Mouse (Mus musculus) limb, embryonic 13.5 days (tissue): ENCODE results near the gene Slc29a1. TPM values are rescaled to one million over a fixed set of nuclear protein-coding genes. Genes with fewer than 3 reads are reported as not detected.

Experiments
- ATAC-seq: fragments of 200-750 bp; cut with Nextera tagmentation; 2 replicates; pipeline ENCODE4 v1.8.0; 2017; ENCODE audit warnings: low read depth, moderate number of reproducible peaks, moderate TSS enrichment; ENCODE audit not compliant: low FRiP score
- H3K27ac ChIP-seq: fragments of 300-500 bp; sonication (generic); 2 replicates; pipeline ENCODE4 v1.5.1; 2015; ENCODE audit warnings: inconsistent platforms, mild to moderate bottlenecking, moderate library complexity
- H3K27me3 ChIP-seq: fragments of 300-500 bp; sonication (generic); 2 replicates; pipeline ENCODE4 v1.6.1; 2015; ENCODE audit warnings: mild to moderate bottlenecking, inconsistent platforms
- H3K36me3 ChIP-seq: fragments of 300-500 bp; sonication (generic); 2 replicates; pipeline ENCODE4 v1.6.1; 2015; ENCODE audit warnings: inconsistent platforms, mild to moderate bottlenecking, moderate library complexity
- H3K4me1 ChIP-seq: fragments of 300-500 bp; sonication (generic); 2 replicates; pipeline ENCODE4 v1.6.1; 2015; ENCODE audit warnings: inconsistent platforms
- H3K4me2 ChIP-seq: fragments of 300-500 bp; sonication (generic); replicated peaks from 2 replicates; pipeline ENCODE4 v1.6.1; 2015; ENCODE audit warnings: inconsistent platforms, mild to moderate bottlenecking, moderate library complexity
- H3K4me3 ChIP-seq: fragments of 300-500 bp; sonication (generic); 2 replicates; pipeline ENCODE4 v1.5.1; 2015; ENCODE audit warnings: moderate library complexity, mild to moderate bottlenecking, inconsistent platforms
- H3K9ac ChIP-seq: fragments of 300-500 bp; sonication (generic); 2 replicates; pipeline ENCODE4 v1.6.1; 2015; ENCODE audit warnings: mild to moderate bottlenecking, inconsistent platforms
- H3K9me3 ChIP-seq: fragments of 300-500 bp; sonication (generic); 2 replicates; pipeline ENCODE4 v1.6.1; 2016; ENCODE audit warnings: inconsistent platforms
- WGBS: fragments of 180-500 bp; shearing (Covaris S2); methylation state at CpG from one replicate; pipeline ENCODE4 v1.1.7; 2015; 5-methylcytosine and 5-hydroxymethylcytosine counted together
- polyA plus RNA-seq: library from polyadenylated mRNA; unstranded; fragments of >200 nt; fragmentation: Nextera tagmentation; extraction: Ambion mirVana; gene quantifications from 2 replicates; pipeline ENCODE4 v1.2.1, GENCODE M21; 2015

Gene Slc29a1
- polyA plus RNA-seq, 1 experiment from 2014 or later = 83.4 TPM

DNA sequence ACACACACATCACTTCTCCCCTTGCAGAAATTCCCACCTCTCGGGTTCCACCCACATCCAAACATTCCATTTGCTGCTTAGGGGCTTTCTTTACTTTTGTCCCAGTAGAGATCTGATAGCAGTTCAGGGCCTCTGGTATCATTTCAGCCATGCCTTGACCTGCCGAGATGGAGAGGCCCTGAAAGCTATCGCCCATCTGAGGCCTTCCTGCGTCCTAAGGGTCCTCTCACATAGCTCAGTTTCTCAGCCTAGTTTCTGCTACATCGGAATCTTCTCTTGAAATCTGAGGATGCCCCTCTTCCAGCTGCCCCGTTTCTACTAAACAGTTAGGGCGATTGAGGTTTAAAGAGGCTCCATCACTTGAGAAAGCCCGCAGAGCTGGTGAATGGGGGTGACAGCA is 5.2 kb downstream of the Slc29a1 start:
- Histone ChIP-seq H3K4me2 (peak overlapping the region; percentile 99), H3K27me3 (peaks cover 24% of the 10 kb centered on the region), H3K4me1 (peaks cover 73% of the 10 kb centered on the region), H3K9me3 (no peaks in the 10 kb centered on the region), H3K36me3 (peaks cover 7% of the 10 kb centered on the region), H3K9ac (0 out of 2 replicates have a peak overlapping the region, but pooled peaks have one; percentile 19), H3K4me3 (peak overlapping the region; percentile 61), H3K27ac (no peak overlapping the region)
- 45% methylated on average over 8 of the region's 8 CpGs for WGBS
- ATAC-seq = no peak

GRCm38 (mm10) chr17:45593479-45593878 is 5.9 kb downstream of the Slc29a1 start:
- no peak for ATAC-seq
- H3K9ac ChIP-seq = peak overlapping the region; percentile 35; the same call in 1 of the 2 replicates
- H3K27me3 ChIP-seq = peaks cover 24% of the 10 kb centered on the region
- H3K9me3 ChIP-seq = no peaks in the 10 kb centered on the region
- no peak overlapping the region for H3K27ac ChIP-seq
- H3K4me1 ChIP-seq = peaks cover 72% of the 10 kb centered on the region
- WGBS = 30% methylated on average over 8 of the region's 8 CpGs
- H3K4me3 ChIP-seq = peak overlapping the region; percentile 61
- H3K36me3 ChIP-seq = peaks cover 14% of the 10 kb centered on the region
- H3K4me2 ChIP-seq = peak overlapping the region; percentile 99

GRCm38 (mm10) chr17:45592606-45593431 is 6.6 kb downstream of the Slc29a1 start:
- 53% methylated on average over 8 of the region's 8 CpGs for WGBS
- Histone ChIP-seq H3K27ac (peak overlapping the region; percentile 6; the same call in 1 of the 2 replicates), H3K9ac (peak overlapping the region; percentile 51), H3K27me3 (peaks cover 24% of the 10 kb centered on the region), H3K36me3 (peaks cover 21% of the 10 kb centered on the region), H3K4me3 (peak overlapping the region; percentile 61), H3K4me2 (peak overlapping the region; percentile 99), H3K9me3 (no peaks in the 10 kb centered on the region), H3K4me1 (peaks cover 68% of the 10 kb centered on the region)
- ATAC-seq = no peak

DNA sequence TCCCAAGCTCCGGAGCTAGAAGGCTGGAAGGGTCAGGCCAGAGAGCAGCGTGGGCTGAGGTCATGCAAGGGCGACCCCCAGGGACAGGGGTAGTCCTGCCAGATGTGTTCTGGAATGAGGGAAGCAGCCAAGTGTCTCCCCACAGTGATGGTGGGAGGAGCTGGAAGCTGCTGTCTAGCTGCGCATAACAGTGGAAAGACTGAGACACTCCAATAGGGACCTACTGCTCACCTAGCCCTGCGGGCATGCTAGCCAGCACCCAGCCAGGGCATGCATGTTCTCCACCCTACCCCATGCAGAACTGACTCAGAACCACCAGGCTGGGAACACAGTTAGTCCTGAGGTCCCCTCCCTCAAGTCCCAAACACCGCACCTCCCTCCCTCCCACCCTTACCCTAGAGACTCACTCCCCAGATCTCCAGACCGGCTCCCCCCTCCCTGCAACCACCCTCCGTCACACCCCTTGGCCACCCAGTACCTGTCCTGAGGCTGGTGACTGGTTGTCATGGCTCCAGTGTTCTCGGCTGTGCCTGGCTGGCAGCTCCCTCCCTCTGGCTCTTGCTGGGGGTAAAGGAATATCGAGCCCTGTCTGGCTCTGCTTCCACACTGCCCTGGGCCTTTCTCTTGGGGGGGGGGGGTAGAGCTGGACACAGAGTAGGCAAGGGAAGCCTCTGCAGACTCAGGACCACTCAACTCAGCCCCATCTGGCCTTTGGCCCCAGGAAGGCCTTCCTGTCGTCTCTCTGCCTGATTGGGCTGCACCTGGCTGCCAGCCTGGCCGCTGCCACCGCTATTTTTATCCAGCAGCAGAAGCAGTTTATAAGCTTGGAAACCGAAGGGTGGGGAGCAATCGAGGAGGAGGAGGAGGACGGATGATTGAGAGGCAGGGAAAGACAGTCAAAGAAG is 7.5 kb downstream of the Slc29a1 start:
- no peak for ATAC-seq
- peaks cover 64% of the 10 kb centered on the region for H3K4me1 ChIP-seq
- H3K36me3 ChIP-seq = peaks cover 29% of the 10 kb centered on the region
- peak overlapping the region; percentile 51 for H3K9ac ChIP-seq
- peak overlapping the region; percentile 8; the same call in 1 of the 2 replicates for H3K4me3 ChIP-seq
- peaks cover 24% of the 10 kb centered on the region for H3K27me3 ChIP-seq
- H3K9me3 ChIP-seq = no peaks in the 10 kb centered on the region
- peak overlapping the region; percentile 99 for H3K4me2 ChIP-seq
- peak overlapping the region; percentile 6; the same call in 1 of the 2 replicates for H3K27ac ChIP-seq
- WGBS = 44% methylated on average over 16 of the region's 16 CpGs

GRCm38 (mm10) chr17:45590410-45590809 is 9.0 kb downstream of the Slc29a1 start:
- Histone ChIP-seq H3K27me3 (peaks cover 16% of the 10 kb centered on the region), H3K9me3 (0 out of 2 replicates have a peak, but pooled peaks cover 3% of the 10 kb centered on the region), H3K36me3 (peaks cover 38% of the 10 kb centered on the region), H3K4me2 (no peak overlapping the region), H3K27ac (no peak overlapping the region), H3K9ac (no peak overlapping the region), H3K4me3 (no peak overlapping the region), H3K4me1 (peaks cover 58% of the 10 kb centered on the region)
- WGBS = 61% methylated on average over 6 of the region's 6 CpGs
- no peak for ATAC-seq

GRCm38 (mm10) chr17:45589844-45590243 is 9.6 kb downstream of the Slc29a1 start:
- Histone ChIP-seq H3K36me3 (peaks cover 38% of the 10 kb centered on the region), H3K9me3 (0 out of 2 replicates have a peak, but pooled peaks cover 3% of the 10 kb centered on the region), H3K4me1 (peaks cover 60% of the 10 kb centered on the region), H3K9ac (no peak overlapping the region), H3K4me3 (no peak overlapping the region), H3K27ac (no peak overlapping the region), H3K4me2 (no peak overlapping the region), H3K27me3 (peaks cover 13% of the 10 kb centered on the region)
- ATAC-seq = no peak
- WGBS = 91% methylated on average over 8 of the region's 8 CpGs

GRCm38 (mm10) chr17:45589236-45589635 is 10.2 kb downstream of the Slc29a1 start:
- H3K4me2 ChIP-seq = no peak overlapping the region
- H3K9ac ChIP-seq = no peak overlapping the region
- H3K4me3 ChIP-seq = no peak overlapping the region
- WGBS = 92% methylated on average over 7 of the region's 7 CpGs
- no peak overlapping the region for H3K27ac ChIP-seq
- H3K27me3 ChIP-seq = peaks cover 7% of the 10 kb centered on the region
- ATAC-seq = no peak
- H3K9me3 ChIP-seq = 0 out of 2 replicates have a peak, but pooled peaks cover 3% of the 10 kb centered on the region
- H3K36me3 ChIP-seq = peaks cover 38% of the 10 kb centered on the region
- H3K4me1 ChIP-seq = peaks cover 60% of the 10 kb centered on the region

GRCm38 (mm10) chr17:45588370-45588769 is 11.0 kb downstream of the Slc29a1 start:
- 89% methylated on average over 7 of the region's 7 CpGs for WGBS
- Histone ChIP-seq H3K27me3 (no peaks in the 10 kb centered on the region), H3K4me2 (no peak overlapping the region), H3K9me3 (0 out of 2 replicates have a peak, but pooled peaks cover 3% of the 10 kb centered on the region), H3K4me1 (peaks cover 57% of the 10 kb centered on the region), H3K27ac (no peak overlapping the region), H3K9ac (no peak overlapping the region), H3K36me3 (peaks cover 38% of the 10 kb centered on the region), H3K4me3 (no peak overlapping the region)
- ATAC-seq = no peak

- Histone ChIP-seq H3K9ac (no peak overlapping the region), H3K4me2 (no peak overlapping the region), H3K27ac (0 out of 2 replicates have a peak overlapping the region, but pooled peaks have one; percentile 74), H3K9me3 (0 out of 2 replicates have a peak, but pooled peaks cover 3% of the 10 kb centered on the region), H3K36me3 (peaks cover 38% of the 10 kb centered on the region), H3K27me3 (no peaks in the 10 kb centered on the region), H3K4me3 (no peak overlapping the region), H3K4me1 (peaks cover 41% of the 10 kb centered on the region)
- WGBS = over 99% methylated on average over 3 of the region's 3 CpGs
- no peak for ATAC-seq
These were observed 13.0 kb downstream of the Slc29a1 start for GRCm38 (mm10) chr17:45586449-45586837.

GRCm38 (mm10) chr17:45585725-45586448 is 13.5 kb downstream of the Slc29a1 start:
- no peak for ATAC-seq

More at GRCm38 (mm10) chr17:45585725-45586448, 13.5 kb downstream of the Slc29a1 start:
- WGBS = 74% methylated on average over 23 of the region's 23 CpGs
- Histone ChIP-seq H3K36me3 (peaks cover 38% of the 10 kb centered on the region), H3K27ac (peak overlapping the region; percentile 74; the same call in 1 of the 2 replicates), H3K4me2 (no peak overlapping the region), H3K4me1 (peaks cover 41% of the 10 kb centered on the region), H3K9me3 (0 out of 2 replicates have a peak, but pooled peaks cover 3% of the 10 kb centered on the region), H3K27me3 (no peaks in the 10 kb centered on the region), H3K4me3 (no peak overlapping the region), H3K9ac (0 out of 2 replicates have a peak overlapping the region, but pooled peaks have one; percentile 45)
